Mouse (Mus musculus) activated CD4-positive, CD25-positive, alpha-beta regulatory T cell, adult 4 months (primary cell): ENCODE measurements at regions not wholly inside any gene's neighbourhood (a gene's known extent, or its start where the extent isn't known, plus 50 kb on each side); places are given as distances from the start of the nearest gene placed in this dataset.

ENCODE experiments used
- ATAC-seq: one replicate; pipeline ENCODE4 v1.8.0; 2017

DNA sequence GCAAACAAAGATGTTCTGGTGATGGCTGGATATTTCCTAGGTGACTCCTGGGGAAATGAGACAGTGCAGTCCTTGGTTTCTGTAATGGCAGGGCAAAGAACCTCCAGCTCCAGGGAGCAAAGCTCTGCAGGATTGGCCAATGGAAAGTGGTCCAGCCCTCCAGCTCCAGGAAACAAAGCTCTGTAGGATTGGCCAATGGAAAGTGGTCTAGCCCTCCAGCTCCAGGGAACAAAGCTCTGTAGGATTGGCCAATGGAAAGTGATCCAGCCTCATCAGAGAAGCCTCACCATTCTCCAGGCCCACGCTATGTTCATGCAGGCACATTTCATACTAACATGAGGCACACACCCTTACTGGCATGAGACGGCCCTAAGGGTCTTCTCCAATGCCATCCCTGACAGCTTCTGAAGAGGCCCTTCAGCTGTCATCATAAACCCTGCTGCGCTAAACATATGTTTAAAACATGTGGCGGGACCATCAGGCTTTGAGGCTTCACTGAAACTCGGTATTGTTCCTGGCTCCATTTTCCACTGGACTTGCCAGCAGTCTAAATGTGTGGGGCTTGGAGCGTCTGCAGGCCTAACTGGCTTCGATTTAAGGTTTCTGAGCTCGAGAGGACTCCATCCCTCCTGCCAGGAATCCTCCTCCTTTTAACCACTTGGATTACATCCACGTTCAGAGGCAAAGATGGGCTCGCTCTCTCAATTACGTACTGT is 175.3 kb upstream of the Ccdc54 start:
- no peak for ATAC-seq

DNA sequence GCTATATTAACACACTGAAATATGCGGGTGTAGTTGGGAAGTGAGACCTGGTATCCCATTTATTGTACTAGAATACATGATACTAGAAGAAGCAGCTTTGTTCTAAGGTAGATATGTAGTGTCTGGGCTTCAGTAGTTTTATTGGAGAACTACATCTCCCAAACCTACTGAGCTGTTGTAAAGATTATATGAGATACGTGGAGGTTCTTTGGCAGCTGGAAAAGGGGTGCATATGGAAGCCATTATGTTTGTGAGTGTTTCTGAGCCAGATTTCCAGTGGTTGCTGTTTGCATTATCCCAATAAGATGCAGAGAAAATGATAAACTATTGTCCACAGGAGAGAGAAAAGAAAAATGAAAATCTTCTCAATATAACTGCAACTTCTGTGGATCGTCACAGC is 171.1 kb upstream of the Ccdc54 start:
- ATAC-seq = no peak

DNA sequence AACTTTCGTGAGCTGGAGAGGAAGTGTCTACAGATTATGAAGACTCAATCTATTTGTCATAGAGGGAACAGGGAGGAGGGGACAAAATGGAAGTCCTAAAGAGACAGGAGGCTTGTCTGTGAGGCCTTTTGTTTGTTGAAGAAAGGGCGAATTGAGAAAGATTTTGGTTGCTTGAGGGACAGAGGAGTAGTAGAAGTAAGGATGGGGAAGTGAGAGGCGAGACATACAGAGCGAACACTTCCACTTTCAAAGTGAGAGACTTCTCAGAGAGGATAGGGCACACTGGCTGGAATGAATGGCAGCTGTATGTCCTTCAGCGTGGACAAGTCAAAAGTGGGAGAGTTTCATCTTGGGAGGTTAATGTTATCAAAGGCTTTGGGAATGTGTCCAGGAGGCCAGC is 169.0 kb upstream of the Ccdc54 start:
- ATAC-seq = no peak

DNA sequence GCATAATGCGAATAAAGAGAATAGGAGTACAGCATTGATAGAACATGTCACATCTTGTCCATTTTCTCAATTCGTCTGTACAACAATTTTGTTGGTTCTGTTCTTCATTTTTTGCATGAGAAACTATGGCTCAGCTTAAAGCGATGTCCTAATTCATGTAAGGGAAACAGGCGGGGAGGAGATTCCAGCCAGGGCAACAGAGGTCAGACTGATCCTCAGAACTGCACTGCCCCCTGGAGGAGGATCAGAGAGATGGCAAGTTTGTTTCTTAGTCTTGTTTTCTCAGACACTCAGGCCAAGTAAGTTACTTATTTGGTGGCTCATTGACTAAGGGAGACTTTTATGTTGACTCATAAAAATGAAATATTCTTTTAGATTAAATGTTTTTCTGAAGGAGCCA is 165.7 kb upstream of the Ccdc54 start:
- peak; percentile 57 for ATAC-seq

DNA sequence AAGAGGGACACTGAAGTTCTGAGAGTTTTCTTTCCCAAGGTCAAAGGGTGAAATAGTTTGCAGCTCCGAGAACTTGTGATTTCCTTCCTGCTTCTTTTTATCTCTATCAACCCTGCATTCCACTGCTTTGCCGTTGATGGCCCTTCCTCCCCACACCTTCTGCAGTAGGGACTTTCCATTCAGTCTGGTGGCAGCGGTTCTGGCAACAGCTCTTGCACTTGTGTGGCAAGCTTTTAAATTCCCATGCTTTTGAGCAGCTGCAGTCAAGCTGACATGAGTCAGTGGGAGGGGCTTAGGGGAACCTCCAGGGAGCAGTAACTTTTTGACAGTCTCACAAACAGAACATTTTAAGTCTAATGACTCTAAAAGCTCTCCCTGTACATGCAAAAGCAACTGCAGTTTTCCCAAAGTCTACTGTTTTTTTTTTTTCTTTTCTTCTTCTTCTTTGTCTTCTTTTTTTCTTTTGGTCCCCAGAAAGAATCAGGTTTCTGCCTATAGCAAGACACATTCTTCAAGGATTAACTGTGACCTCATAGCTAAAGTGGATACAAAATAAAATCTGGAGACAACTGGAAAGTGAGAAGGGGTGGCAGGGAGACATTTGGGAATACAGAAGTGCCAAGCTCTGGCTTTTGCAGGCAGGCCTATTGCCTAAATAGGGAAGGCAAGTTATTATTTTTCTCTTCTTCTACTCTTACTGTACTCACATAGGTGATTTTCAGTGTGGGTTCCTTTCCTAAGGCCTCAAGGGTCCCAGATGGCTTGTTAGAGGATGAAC is 162.8 kb upstream of the Ccdc54 start:
- peak; percentile 28 for ATAC-seq

DNA sequence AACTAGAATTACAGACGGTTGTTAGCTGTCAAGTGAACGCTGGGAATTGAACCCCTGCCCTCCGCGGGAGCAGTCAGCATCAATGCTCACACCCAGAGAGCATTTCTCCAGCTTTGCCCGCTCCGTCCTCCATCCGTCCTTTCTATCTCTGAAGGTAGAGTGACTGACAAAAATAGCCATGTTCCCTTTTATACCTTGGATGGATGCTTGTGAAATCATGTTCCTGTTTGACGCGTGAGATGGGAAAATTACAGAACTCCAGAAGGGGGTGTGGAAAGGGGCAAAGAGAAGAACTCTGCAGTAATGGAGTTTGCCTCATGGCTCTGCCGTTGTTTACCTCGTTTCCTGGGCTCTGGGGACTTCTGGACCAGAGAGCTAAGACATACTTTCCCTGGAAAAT is 162.1 kb upstream of the Ccdc54 start:
- ATAC-seq = no peak

DNA sequence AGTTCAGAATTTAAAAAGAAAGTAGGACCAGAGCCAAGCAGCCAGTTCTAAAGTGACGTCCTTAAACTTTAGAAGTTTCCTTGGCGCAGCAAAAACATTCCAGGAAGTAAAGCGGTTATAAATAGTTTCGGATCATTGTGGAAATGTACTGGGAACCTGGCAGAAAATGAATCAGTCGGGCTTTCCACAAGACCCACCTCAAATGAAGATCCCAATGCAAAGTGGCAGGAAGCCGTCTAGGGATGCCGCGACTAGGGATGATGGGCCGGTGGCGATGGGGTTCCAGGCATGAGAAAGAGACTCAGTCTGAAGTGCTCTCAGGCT is 161.3 kb upstream of the Ccdc54 start:
- no peak for ATAC-seq

DNA sequence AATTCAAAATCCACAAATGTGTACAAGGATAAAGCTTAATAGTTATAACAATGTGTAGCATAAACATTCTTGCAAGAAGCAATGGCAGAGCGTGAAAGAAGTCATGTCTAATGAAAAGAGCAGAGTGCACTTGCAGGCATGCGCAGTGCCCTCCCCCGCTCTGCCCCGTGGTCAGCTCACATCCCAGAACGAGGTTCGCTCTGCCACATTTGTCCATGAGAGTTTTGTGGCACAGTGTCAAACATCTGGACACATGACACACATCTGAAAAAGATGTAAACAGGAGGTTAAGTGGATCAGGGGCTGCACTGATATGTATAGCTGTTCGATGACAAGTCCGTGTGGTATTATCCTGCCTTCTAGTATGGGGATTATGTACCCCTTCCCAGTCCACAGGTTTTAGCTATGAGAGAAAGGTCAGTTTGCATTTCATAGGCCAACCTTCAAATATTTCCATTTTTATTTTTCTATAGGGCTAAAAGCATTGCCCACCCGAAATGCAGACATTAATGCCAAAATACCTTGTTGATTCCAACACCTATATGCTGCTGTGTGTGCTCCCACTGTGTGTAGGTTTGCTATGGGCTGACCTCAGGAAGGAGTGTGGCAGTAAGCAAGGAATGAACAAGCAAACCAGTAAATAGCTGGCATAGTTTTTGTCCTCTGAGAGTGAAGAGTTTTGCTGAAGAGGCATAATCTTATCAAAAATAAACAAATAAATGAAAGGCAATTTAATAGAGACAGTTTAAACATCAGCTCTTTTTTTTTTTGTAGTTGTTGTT is 160.7 kb upstream of the Ccdc54 start:
- no peak for ATAC-seq

DNA sequence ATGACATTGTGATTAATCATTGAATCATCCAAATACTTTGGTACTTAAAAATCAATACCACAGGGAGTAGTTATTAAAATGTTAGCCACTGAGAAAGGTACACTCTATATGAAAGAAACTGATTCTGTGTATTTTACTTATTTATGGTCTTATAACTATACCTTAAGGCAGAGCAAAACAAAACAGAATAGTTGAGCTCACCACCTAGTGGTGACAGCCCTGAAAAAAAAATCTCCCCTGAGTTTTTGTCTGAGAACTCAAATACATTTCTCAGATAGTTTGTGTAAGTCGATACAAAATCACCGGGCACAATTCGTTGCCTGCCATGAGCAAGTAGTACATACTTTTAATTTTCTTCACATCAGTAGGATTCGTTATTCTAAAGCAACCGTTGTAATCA is 156.7 kb upstream of the Ccdc54 start:
- no peak for ATAC-seq

DNA sequence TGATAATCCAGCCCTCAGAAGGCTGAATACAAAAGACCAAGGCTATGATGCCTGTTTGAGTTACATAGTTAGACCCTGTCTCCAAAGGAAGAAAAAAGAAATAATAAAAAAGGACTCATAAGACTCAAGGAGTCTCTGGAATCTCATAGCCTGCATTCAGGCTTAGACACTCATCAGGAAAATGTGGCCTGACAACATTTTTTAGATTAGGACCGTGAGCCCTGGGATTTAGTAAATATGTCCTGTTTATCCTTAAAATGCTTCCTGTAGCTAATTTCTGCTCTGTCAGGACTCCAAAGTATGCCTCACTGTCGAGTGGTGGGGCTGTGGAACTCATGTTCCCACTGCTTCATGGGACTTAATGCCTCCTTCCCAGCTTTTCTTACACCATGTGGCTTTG is 154.8 kb upstream of the Ccdc54 start:
- ATAC-seq = no peak

DNA sequence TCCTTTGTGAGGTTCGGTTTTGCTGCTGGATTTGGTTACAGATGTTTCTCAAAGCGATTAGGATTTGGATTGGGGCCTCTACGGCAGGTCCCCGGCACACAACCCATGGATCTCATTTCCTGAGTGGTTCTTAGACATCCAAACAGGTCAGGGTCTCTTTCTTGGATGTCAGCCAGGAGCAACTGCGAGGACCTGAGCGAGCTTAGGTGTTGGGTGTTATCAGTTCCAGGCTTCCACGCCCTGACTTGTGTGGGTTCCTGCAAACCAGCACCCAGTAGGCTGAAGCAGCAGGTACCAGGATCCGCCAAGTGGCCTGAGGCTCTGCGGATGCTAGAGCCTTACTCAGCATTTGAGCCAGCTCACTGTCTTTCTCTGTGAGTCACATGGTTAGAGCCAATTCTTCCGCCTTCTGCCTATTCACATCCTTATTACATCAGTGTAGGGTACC is 146.5 kb upstream of the Ccdc54 start:
- ATAC-seq = peak; percentile 11

DNA sequence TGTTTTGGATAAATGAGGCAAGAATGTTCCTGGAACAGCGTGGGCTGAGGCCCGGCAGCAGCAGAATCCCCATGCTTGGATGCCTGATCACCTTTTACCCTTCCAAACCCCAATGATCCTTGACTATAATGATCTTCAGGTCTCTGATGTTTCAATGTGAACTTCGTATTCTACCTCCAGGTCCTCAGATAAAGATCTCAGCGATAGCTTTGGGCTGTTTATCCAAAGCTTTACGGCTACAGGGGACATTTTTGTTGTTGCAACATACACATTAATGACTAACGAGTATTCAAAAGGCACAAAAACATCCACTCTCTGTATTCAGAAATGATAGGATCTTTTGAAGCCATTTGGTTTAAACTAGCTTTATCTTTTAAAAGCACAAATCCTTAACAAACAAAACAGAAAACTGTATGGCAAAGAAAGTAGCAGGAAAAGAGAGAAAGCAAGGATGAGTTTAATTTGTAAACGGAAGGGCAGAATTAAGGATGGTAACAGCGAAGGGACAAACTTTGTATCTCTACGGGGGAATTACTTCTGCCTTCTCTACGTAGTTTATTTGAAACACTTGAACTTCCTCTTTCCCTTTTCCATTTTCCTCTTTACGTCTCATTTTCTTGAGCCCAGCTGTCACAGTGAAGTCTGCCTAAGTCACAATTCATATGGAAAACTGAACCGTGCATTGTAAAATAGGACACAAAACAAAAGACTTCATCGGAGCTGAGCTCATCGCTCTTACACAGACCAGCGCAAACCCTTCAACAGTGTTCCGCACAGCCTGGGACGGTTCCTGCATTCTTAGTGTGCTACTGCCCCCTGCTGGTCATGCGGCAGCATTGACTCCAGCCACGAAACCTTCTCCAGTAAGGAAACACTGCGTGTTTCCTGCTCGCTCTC is 145.4 kb upstream of the Ccdc54 start:
- peak; percentile 59 for ATAC-seq

DNA sequence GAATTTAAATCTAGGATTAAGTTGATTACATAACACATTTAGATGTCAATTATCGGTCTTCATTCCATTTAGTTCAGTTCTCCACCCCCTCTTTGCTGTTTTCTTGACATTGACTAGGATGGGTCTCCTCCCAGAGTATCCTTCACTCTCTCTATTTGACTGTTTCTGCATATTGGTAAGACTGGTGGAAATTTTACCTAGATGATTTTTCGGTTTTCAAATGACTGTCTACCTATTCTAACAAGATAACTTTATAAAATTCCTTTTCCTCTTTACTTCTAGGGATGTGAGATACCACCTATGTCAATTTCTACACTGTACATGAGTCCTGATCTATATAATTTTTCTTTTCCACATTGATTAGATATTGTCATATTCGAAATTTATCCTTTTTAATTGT is 142.4 kb upstream of the Ccdc54 start:
- no peak for ATAC-seq

DNA sequence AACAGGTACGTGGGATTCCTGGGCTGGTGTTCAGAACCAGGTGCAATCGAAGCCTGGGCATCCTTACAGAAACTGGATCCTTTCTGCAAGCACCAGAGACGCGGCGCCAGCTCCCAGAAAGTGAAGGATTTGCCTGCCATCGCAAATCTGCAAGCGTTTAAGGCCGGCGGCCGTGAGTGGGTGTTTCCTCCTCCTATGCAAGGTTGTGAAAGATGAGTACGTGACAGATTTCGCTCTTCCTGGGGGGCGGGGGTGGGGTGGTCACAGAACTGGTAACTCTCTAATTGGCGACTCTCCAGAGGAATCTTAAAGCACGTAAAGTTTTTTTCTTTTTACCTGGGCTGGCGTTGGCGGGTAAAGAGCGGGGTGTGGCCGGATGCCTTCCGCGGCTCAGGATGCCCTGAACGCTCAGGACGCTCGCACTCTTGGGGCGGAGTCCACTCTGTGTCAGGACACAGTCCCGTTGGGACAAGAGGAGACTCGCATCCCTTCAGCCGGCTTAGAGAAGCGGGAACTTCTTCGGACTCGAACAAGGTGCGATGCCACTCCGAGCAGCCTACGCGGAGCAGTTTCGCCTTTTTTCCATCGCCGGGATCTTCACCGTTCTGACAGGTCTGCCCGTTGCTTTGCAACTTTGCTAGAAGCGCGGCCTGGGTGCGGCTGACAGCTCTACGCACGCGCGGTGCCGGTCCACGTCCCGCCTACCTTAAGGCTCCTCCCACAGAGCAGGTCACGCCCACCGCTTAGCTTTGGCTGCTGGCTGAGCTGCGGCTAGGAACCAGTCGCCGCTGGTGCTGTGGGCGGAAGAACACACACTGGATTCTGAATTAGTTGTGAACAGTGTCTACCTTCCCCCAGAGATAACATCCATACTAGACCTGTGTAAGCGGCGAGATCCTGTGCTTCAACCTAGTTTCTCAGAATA is 141.4 kb upstream of the Ccdc54 start:
- peak; percentile 77 for ATAC-seq

DNA sequence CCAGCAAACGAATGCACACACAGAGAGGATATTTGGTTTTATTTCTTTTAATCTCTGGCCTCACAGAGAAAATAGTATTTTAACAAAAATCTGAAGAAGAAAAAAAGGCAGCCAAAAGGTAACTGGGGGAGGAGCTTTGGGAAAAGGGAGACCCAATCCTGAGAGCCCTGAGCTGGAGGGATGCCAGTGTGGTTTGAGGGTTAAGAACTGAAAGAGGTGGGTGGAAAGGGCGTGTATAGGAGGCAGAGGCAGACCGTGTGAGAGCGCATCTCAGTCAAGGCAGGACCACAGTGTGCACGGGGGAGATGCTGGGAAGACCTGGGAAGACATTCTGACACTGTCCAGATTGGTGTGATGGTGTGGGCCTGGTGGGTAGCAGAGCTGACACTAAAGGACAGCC is 138.4 kb upstream of the Ccdc54 start:
- no peak for ATAC-seq

DNA sequence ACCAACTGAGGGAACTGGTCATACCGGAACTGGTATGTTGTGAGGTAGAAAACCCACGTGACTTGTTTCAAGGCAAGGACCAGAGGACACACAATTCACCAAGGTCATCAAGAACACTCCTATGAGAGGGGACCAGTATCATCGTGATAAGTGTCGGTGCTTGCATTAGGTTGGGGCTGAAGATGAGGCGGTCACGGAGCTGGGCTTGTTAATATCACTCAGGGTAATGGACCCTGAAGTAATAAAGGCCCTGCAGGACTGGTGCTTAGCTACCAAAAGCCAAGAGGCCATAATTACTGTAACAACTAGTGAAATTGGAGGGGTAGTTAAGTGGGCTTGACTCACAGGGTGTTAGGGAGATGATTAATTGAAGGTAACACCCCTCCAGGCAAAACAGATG is 132.2 kb upstream of the Ccdc54 start:
- ATAC-seq = no peak

DNA sequence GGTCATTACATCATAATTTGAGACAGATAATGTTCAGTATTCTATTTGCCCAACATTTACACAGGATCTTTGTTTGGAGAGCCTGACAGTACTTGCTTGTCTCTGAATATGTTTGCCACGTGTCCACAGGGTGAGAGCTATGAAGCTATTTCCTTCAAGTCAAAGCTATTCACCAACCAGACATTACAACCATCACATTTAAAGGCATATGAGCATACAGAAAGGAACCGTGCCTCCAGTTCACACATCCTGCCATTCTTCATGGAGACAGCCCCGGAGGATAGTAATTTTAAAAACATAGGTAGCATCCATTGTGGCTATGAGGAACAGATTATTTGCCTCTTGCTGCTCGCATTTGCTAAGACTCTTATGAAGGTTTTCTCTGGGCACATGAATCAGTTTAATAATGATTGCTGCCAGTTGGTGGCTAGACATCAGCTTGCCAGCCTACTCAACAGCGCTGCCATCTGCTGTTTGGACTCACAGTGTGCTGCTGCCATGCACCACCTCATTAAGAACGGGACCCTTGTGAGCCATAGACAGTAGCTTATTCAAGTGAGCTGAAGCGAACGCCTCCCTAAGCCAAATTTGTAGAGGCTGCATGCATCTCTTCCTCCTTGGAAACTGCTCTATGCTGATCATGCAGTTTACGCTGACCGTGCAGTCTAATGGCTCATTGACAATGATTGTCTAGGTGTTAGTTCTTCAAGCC is 126.5 kb upstream of the Ccdc54 start:
- no peak for ATAC-seq

DNA sequence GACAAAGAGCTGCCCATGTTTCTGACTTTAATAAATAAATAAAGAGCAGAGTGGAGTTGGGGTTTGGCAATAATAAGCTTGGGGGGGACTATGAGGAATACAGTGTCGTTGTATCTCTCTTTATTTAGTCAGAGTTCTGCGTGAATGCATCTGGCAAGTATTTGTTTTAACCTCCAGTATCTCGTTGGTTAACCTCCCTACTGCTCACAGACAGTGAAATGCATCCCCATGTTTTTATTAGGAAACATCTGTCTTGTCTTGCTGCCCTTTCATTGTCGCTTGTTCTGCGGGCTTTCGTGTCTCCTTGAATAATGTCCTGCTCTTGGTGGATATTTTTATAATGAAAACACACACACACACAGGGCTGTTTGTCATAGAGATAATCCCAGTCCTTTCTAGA is 118.8 kb upstream of the Ccdc54 start:
- ATAC-seq = no peak

DNA sequence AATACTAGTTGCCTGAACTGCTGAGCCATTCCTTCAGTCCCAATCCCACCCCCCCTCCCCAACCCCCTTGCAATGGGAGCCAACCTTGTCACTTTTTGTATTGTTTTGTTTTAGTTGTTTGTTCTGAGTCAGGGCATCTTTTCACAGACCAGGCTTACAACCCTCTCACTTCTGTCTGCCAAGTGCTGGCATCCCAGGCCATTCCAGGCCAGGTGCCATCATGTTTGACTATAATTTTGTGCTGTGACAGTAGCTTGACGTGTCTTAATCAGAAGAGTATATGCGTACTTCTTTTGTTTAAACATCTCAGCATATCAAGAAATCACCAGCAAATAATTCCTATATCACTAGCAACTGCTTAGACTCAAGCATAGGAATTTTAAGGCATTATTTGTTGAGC is 117.0 kb upstream of the Ccdc54 start:
- ATAC-seq = no peak

DNA sequence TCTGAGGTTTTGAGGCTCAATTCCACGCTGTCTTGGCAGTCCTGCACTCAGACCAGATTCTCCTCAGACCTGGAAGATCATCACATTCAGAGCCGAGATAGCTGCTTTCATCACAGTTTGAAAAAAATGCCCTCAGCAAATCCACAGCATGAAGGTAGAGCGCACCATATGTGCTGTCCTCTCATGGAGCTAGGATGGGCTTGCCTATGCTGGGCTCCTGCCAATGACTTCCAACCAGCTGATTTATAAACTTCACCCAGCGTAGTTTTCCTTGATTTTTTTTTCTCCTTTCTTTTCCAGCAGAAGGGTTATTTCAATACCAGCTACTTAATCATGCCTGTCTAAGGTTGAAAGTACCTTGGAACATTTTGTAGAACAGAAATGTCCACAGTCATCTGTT is 115.0 kb upstream of the Ccdc54 start:
- ATAC-seq = no peak
